Mouse (Mus musculus): Measurements from ENCODE around the gene Ebf1. TPM values are rescaled to one million over a fixed set of nuclear protein-coding genes. Genes with fewer than 3 reads are reported as not detected.

The Ebf1 gene
- polyA plus RNA-seq, 1 experiment: 26.6 TPM

- Histone ChIP-seq H3K27ac (ENCODE audit: insufficient read depth, low read length) (peak overlapping the region; percentile 83), H3K27me3 (ENCODE audit: control insufficient read depth, insufficient read depth, low read length) (no peaks in the 10 kb centered on the region), H3K4me3 (ENCODE audit: extremely low read depth, insufficient read depth, insufficient read length) (peak overlapping the region; percentile 37)
Measured at GRCm38 (mm10) chr11:44892814-44893521, 275.9 kb downstream of the Ebf1 start.

GRCm38 (mm10) chr11:44893986-44894385 is 276.9 kb downstream of the Ebf1 start:
- TF ChIP-seq CTCF (IDR thresholded peaks at IDR 0.05; ENCODE audit: extremely low read depth, insufficient read depth, insufficient read length, insufficient replicate concordance) (no peak), POLR2A (IDR thresholded peaks at IDR 0.05; ENCODE audit: low read depth, low read length) (no peak)
- H3K4me1 ChIP-seq (ENCODE audit: control insufficient read depth, insufficient read depth, insufficient read length): peaks cover 18% of the 10 kb centered on the region

More at GRCm38 (mm10) chr11:44892814-44893521, 275.9 kb downstream of the Ebf1 start:
- TF ChIP-seq CTCF (IDR thresholded peaks at IDR 0.05; ENCODE audit: extremely low read depth, insufficient read depth, insufficient read length, insufficient replicate concordance) (no peak), POLR2A (IDR thresholded peaks at IDR 0.05; ENCODE audit: low read depth, low read length) (no peak)
- Histone ChIP-seq H3K36me3 (ENCODE audit: control insufficient read depth, insufficient read depth, low read length) (no peaks in the 10 kb centered on the region), H3K4me1 (ENCODE audit: control insufficient read depth, insufficient read depth, insufficient read length) (peaks cover 14% of the 10 kb centered on the region)
- peak; percentile 55 to 82 for DNase-seq (ENCODE audit: low read depth in 1 of 2, low spot score in 2 of 2)
- 11% methylated on average over 18 of the region's 18 CpGs for WGBS

GRCm38 (mm10) chr11:44894798-44895197 is 277.7 kb downstream of the Ebf1 start:
- H3K27ac ChIP-seq (ENCODE audit: insufficient read depth, low read length): peak overlapping the region; percentile 7; the same call in 1 of the 2 replicates
- TF ChIP-seq CTCF (IDR thresholded peaks at IDR 0.05; ENCODE audit: extremely low read depth, insufficient read depth, insufficient read length, insufficient replicate concordance) (no peak), POLR2A (IDR thresholded peaks at IDR 0.05; ENCODE audit: low read depth, low read length) (no peak)
- 76% methylated on average over 4 of the region's 4 CpGs for WGBS
- H3K36me3 ChIP-seq (ENCODE audit: control insufficient read depth, insufficient read depth, low read length): no peaks in the 10 kb centered on the region
- H3K4me3 ChIP-seq (ENCODE audit: extremely low read depth, insufficient read depth, insufficient read length): no peak overlapping the region
- DNase-seq (ENCODE audit: low read depth in 1 of 2, low spot score in 2 of 2): no peak
- H3K4me1 ChIP-seq (ENCODE audit: control insufficient read depth, insufficient read depth, insufficient read length): peaks cover 19% of the 10 kb centered on the region
- no peaks in the 10 kb centered on the region for H3K27me3 ChIP-seq (ENCODE audit: control insufficient read depth, insufficient read depth, low read length)

More at GRCm38 (mm10) chr11:44893986-44894385, 276.9 kb downstream of the Ebf1 start:
- DNase-seq (ENCODE audit: low read depth in 1 of 2, low spot score in 2 of 2): no peak
- Histone ChIP-seq H3K36me3 (ENCODE audit: control insufficient read depth, insufficient read depth, low read length) (no peaks in the 10 kb centered on the region), H3K27me3 (ENCODE audit: control insufficient read depth, insufficient read depth, low read length) (no peaks in the 10 kb centered on the region), H3K4me3 (ENCODE audit: extremely low read depth, insufficient read depth, insufficient read length) (no peak overlapping the region), H3K27ac (ENCODE audit: insufficient read depth, low read length) (no peak overlapping the region; the same call in 1 of the 2 replicates)

GRCm38 (mm10) chr11:44895893-44896292 is 278.8 kb downstream of the Ebf1 start:
- Histone ChIP-seq H3K27me3 (ENCODE audit: control insufficient read depth, insufficient read depth, low read length) (no peaks in the 10 kb centered on the region), H3K4me3 (ENCODE audit: extremely low read depth, insufficient read depth, insufficient read length) (no peak overlapping the region), H3K36me3 (ENCODE audit: control insufficient read depth, insufficient read depth, low read length) (no peaks in the 10 kb centered on the region), H3K27ac (ENCODE audit: insufficient read depth, low read length) (no peak overlapping the region), H3K4me1 (ENCODE audit: control insufficient read depth, insufficient read depth, insufficient read length) (peaks cover 21% of the 10 kb centered on the region)
- WGBS: 91% methylated on average over 1 of the region's 1 CpGs
- no peak for TF ChIP-seq POLR2A (IDR thresholded peaks at IDR 0.05; ENCODE audit: low read depth, low read length)
- DNase-seq (ENCODE audit: low read depth in 1 of 2, low spot score in 2 of 2): no peak

GRCm38 (mm10) chr11:44897140-44897665 is 280.1 kb downstream of the Ebf1 start:
- Histone ChIP-seq H3K4me3 (ENCODE audit: extremely low read depth, insufficient read depth, insufficient read length) (no peak overlapping the region), H3K4me1 (ENCODE audit: control insufficient read depth, insufficient read depth, insufficient read length) (peaks cover 25% of the 10 kb centered on the region), H3K27ac (ENCODE audit: insufficient read depth, low read length) (no peak overlapping the region), H3K36me3 (ENCODE audit: control insufficient read depth, insufficient read depth, low read length) (no peaks in the 10 kb centered on the region), H3K27me3 (ENCODE audit: control insufficient read depth, insufficient read depth, low read length) (no peaks in the 10 kb centered on the region)
- TF ChIP-seq POLR2A (IDR thresholded peaks at IDR 0.05; ENCODE audit: low read depth, low read length) (no peak), CTCF (IDR thresholded peaks at IDR 0.05; ENCODE audit: extremely low read depth, insufficient read depth, insufficient read length, insufficient replicate concordance) (no peak)
- WGBS: 53% methylated on average over 10 of the region's 10 CpGs
- DNase-seq (ENCODE audit: low read depth in 1 of 2, low spot score in 2 of 2): no peak

GRCm38 (mm10) chr11:44899554-44899953 is 282.4 kb downstream of the Ebf1 start:
- Histone ChIP-seq H3K27me3 (ENCODE audit: control insufficient read depth, insufficient read depth, low read length) (no peaks in the 10 kb centered on the region), H3K27ac (ENCODE audit: insufficient read depth, low read length) (no peak overlapping the region), H3K36me3 (ENCODE audit: control insufficient read depth, insufficient read depth, low read length) (no peaks in the 10 kb centered on the region), H3K4me1 (ENCODE audit: control insufficient read depth, insufficient read depth, insufficient read length) (peaks cover 18% of the 10 kb centered on the region), H3K4me3 (ENCODE audit: extremely low read depth, insufficient read depth, insufficient read length) (no peak overlapping the region)
- DNase-seq (ENCODE audit: low read depth in 1 of 2, low spot score in 2 of 2): no peak
- TF ChIP-seq CTCF (IDR thresholded peaks at IDR 0.05; ENCODE audit: extremely low read depth, insufficient read depth, insufficient read length, insufficient replicate concordance) (no peak), POLR2A (IDR thresholded peaks at IDR 0.05; ENCODE audit: low read depth, low read length) (no peak)

GRCm38 (mm10) chr11:44899965-44900364 is 282.8 kb downstream of the Ebf1 start:
- H3K27ac ChIP-seq (ENCODE audit: insufficient read depth, low read length): no peak overlapping the region
- WGBS: 89% methylated on average over 7 of the region's 7 CpGs

More at GRCm38 (mm10) chr11:44899965-44900364, 282.8 kb downstream of the Ebf1 start:
- no peak overlapping the region for H3K4me3 ChIP-seq (ENCODE audit: extremely low read depth, insufficient read depth, insufficient read length)
- peaks cover 15% of the 10 kb centered on the region; the same call in 1 of the 2 replicates for H3K4me1 ChIP-seq (ENCODE audit: control insufficient read depth, insufficient read depth, insufficient read length)
- H3K27me3 ChIP-seq (ENCODE audit: control insufficient read depth, insufficient read depth, low read length): no peaks in the 10 kb centered on the region
- TF ChIP-seq CTCF (IDR thresholded peaks at IDR 0.05; ENCODE audit: extremely low read depth, insufficient read depth, insufficient read length, insufficient replicate concordance): no peak
- TF ChIP-seq POLR2A (IDR thresholded peaks at IDR 0.05; ENCODE audit: low read depth, low read length): no peak
- H3K36me3 ChIP-seq (ENCODE audit: control insufficient read depth, insufficient read depth, low read length): no peaks in the 10 kb centered on the region
- no peak for DNase-seq (ENCODE audit: low read depth in 1 of 2, low spot score in 2 of 2)
